Mouse (Mus musculus) left cerebral cortex, adult 8-10 months (tissue): ENCODE measurements around the gene Socs1. TPM values are rescaled to one million over a fixed set of nuclear protein-coding genes. Genes with fewer than 3 reads are reported as not detected.
"Not testable (repeated sequence)": the region's sequence is repeated elsewhere in the genome, so short reads cannot be mapped to it uniquely, and the experiment has no call there.

Source experiments
- DNase-seq, 2 experiments: peaks; one replicate each; pipeline ENCODE4 v3.0.0; 2022; ENCODE audit warnings: low spot score in 2 of 2
- total RNA-seq, 4 experiments: library from RNA; stranded (reverse); gene quantifications; 2 replicates each; pipeline ENCODE4 v1.2.4; 2022

The Socs1 gene
- total RNA-seq = under 1 TPM; 0.49 to 0.98 (median 0.69) TPM

DNA sequence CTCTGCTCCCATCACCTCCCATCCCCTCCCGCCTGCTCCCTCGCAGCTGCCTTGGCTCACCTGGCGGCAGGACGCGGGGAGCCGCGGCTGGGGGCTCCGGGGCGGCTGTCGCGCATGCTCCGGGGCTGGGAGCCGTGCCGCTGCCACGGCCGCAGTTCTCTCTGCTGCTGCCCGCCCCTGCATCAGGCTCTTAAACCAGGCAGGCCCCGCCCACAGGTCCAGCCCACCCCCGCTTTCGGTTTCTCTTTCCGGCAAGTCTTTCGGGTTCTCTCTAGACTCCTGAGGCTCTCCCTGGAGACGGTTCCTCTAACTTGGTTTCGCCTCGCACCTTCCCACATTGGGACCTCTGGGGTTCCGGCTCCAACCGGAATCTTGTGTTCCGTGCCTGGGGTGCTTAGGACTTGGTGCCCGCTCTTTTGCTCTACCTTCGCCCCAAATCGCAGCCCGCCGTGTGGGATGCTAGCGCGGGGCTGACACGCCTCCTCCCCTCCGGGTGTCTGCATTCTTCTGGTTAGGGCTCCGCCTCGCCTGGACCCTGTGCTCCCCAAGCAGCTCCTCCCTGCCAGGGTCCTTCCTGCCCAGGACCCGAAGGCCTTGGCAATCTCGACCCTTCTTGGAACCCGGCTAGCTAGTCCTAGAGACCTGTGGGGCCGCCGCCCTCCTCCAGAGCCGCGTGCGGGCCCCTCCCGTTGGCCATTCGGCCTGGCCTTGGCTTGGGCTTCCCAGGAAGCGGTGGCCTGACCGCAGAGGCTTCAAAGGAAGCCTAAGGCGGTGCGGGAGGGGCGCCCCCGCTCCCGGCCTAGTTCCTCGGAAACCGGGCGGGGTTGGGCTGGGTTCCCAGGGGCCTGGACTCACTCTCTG, at the start of gene Socs1:
Gene Socs1 (minus strand): TSS at position 166 of the 861 bp plus-strand sequence.
- DNase-seq = peak; percentile 59 to 80

DNA sequence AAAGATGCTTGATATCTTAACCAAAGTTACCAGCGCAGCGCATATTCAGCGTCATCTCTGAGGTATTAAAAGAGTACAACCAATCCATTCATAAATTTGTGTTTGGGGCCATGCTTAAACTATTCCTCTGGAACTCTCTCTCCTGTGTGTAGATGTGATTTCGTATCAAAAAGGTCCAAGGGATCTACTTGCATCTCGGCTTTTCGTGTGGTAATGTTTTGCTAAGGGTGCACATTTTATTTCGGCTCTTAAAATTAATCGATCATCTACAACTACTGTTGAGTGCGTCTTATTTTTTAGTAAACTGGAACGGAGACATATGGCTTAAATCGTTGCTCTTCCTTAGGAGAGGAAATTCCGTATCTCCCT, 49.2 kb upstream of the Socs1 start:
- no peak for DNase-seq

DNA sequence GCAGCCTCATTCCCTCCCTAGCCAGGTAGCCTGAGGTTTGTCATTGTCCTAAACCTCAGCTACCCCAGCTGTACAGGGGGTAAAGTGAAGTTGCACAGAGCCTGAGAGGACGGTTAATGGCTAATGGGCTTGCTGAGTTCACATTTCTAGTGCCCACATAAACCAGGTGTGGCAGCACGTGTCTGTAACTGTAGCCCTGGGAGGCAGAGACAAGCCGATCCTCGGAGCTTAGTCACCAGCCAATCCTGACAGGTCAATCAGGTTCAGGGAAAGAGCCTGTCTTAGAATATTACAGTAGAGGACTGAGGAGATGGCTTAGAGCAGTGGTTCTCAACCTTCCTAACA, 43.1 kb upstream of the Socs1 start:
- DNase-seq = no peak

DNA sequence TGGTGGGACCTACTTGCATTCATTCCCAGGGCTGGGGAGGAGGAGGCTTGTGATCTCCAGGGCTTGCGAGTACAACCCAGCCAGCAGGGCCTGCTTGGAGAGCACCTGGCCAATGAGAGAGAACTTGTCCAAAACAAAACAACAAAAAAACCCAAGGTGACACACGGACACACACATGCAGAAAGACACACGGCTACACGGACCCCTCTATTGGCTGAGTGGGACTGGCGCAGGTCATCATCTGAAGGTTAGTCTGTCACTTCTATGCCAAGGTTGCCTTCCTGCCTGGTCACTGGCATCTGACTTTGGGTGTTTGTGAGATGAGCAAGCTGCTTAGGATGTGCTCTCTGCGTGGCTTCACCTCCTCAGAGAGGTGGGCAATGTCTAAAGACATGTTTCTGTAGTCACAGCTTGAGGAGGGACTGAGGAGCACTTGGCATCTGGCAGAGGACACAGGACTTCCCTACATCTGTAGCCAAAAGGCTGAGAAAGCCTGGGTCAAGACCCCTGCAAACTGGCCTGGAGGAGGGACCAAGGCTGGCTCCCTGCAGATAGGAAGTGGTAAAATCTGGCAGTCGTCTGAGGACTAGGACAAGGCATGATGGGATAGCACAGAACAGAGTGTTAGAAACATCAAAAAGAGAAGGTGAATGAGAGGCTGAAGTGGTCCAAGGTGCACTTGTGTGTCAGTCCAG, 42.6 kb upstream of the Socs1 start:
- DNase-seq = no peak

DNA sequence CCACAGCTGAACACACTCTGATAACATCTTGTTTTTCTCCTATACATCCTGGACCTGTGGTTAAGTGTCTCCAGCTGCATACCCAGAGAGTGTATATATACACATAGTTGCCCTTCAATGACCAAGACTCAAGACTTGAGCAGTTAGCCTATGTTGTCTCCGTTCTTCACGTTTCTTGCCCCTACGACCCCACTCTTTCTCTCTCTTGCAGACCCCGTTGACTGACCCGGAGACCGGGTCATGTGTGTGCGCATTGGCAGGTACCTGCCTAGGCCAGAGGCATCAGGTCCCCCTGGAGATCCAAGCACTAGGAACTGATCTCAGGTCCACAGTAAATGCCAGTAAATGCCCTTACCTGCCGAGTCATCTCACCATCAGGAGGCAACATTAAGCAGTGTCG, 41.9 kb upstream of the Socs1 start:
- no peak for DNase-seq

DNA sequence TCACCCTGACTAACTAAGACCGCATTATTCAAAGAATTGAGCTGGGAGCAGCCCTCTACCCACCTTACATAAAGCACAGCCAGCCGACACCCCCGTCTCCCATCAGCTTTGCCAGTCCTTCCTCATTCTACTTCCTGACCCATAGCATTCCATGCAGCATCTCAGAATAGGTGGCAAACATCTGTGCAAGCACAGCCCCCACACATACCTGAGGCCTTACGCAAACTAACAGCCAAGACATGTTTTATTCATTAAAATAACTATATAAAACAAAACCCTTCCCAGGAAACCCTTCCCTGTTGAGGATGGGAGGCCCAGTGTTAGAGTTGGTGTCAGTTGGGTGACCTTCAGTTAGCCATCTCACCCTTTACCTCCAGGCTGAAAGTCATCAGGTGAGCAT, 40.5 kb upstream of the Socs1 start:
- no peak for DNase-seq

DNA sequence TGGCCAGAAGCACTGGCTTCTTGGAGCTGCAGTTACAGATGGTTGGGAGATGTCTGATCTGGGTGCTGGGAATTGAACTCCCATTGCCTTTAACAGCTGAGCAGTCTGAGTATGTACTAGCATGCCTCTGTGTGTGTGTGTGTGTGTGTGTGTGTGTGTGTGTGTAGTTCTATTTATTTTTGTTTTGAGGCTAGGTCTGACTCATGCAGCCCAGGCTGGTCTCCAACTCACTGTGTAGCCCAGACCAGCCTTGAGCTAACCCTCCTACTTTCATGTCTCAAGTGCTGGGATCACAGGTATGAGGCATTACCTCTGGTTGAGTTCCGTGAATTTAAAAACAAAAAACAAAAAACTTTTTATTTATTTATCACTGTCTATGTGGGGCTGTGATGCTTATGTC, 39.2 kb upstream of the Socs1 start:
- peak in 1 of 2 experiments; percentile 15 for DNase-seq

DNA sequence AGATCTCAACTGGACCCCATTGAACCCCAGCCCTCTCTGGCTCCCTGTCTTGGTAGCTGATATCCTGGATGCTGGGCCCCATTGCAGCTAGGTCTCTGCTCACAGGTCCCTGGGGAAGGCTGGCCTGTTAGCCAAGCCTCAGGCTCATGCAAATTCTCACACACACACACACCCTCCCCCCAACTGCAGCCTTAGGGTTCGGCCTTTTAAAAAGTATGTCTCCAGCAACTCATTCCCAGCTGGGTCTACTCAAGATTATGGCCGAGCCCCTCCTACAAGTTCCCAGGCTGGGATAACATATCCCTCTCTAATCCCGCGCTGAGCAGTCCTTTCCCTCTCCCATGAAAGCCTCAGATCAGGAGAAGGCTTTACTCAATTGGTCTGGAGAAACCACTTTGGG, 36.1 kb upstream of the Socs1 start:
- DNase-seq = no peak

DNA sequence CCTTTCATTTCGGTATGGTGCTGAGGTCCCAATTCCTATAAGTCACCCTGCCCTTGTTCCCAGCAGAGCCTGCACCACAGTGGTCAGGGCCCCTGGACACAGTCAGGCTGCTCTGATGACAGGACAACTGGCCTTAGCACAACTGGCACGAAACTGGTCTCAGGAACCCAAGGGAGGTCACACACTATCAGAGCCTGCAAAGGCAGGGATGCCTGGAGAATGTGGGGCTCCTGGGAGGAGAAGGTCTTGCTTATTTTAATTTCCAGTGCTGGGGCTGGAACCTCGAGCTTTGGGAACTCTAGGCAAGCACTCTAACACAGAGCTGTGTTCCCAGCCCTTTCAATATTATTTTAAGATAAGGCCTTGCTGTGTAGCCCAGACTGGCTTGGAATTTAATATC, 34.6 kb upstream of the Socs1 start:
- DNase-seq = no peak

DNA sequence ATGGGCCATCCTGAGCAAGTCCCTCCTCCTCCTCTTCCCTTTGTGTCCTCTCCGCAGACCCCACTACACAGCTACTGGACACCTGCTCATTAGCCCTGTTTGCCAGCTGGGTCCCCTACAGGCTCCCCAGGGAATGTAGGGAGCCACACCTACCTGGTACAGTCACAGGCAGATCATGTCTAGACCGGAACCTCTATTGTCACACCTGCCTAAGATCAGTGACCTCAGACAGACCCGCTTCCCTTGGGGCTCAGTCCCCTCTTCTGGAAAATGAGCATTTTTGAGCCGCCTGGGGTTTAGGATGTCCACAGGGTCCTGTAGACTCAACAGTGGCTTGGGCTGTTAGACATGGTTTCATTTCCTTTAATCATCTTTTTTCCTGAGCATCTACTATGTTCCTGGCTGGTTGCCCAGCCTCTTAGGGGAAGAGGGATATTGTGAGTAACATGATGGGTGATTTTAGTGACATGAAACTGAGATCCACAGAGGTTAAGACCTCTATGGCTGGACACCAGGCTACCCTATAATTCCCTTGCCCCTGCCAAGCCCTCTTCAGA, 33.3 kb upstream of the Socs1 start:
- no peak for DNase-seq

DNA sequence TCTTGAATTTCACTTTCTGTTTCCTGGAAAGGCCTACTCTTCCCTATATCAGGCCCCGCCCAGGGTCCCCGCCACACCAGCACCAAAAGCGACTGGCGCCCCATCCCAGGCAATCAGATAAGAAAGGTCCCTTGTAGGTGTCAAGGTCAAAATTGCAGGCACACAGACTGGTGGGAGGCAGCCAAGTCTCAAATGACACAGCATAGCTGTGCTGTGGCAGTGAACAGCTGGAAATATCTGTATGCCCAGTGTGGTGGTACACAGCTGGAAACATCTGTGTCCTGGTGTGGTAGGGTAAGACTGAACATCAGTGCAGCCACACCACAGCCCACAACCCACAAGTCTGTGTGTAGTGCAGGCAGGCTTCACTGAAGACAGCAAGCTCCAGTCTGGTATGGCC, 29.5 kb upstream of the Socs1 start:
- DNase-seq = no peak

DNA sequence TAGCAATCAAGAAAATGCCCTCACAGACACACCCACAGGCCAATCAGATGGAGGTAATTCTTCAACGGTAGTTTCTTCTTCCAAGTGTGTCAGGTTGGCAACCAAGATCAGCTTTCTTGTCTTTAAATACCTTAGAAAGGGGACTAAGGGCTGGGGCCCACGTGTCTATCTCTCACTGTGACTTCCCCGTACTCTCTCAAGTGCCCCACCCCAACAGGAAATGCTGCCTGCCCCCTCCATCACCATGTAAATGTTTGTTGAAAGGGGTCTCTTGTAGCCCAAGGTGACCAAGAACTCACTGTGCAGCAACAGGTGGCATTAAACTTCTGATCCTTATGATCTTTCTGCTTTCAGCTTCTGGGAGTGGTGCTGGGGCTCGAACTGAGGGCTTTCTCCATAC, 28.4 kb upstream of the Socs1 start:
- no peak for DNase-seq

DNA sequence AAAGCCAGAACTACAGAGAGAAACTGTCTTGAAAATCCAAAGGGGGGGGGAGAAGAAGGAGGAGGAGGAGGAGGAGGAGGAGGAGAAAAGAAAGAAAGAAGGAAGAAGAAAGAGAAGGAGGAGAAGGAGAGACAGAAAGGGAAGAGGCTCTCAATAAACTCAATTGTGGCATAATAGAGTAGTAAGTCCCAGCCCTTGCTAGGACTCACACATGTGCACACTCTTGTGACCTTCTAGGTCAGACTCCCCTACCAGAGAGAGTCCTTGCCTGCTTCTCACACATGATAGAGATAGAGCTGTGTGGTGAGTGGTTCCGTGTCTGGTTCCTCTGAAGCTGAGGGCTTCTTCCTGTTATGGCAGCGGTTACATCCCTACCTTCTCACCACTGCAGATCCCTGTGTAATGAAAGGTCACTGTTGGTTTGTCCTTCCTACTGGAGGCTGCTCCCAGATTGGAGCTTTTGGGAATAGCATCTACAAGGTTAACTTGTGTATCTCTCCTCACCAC, 27.6 kb upstream of the Socs1 start, which contains the start of gene Gm11172:
Gene Gm11172 (plus strand): TSS at position 51 of the 507 bp plus-strand sequence.
- DNase-seq = no peak

DNA sequence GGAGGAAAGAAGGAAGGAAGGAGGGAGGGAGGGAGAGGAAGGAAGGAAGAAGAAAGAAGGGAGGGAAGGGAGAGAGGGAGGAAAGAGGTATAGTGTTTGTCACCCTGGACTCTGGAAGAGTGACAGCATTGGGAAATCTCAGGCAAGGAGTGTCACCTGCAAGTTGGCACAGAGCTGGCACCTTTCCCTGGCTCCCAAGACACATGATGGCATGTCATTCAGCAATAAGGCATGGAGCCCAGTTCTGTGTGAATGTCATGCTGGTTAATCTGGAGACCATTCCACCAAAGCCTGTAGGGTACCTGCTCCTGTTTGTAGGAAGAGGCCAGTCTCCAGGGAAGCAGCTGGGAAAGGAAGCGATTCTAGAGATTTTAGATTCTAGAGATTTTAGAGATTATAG, 25.0 kb upstream of the Socs1 start:
- no peak for DNase-seq

DNA sequence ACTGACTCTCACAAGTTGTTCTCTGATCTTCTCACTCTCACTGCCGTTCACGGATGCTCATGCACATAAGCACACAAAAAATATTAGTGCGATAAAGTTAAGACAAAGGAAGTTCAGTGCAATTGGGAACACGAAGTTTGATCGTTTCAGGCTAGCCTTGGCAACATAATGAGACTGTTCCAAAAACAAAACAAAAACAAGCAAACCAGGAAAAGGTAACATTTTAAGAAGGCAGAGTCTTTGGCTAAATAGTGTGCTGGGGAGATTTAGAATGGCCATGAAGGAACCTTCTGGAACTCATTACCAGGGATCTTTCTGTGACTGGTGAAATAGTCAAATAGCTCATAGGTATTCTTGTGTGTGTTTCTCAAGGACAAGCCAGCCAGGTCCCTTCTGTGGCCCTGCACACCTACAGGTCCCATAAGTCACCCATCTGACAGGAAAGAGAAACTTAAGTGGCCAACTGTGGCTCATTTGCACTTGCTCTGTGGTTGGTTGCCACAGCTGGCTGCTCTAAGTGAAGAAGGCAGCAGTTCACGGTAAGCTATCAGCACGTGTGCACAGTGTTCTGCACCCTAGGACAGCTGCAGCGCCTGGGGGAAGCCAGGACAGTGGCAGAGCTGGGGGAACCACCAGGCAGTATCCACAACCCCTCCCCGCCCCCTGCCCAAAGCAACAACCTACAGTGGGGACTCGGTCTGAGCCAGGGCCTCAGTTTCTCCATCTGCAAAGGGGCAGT, 20.6 kb upstream of the Socs1 start, which contains the start of gene Prm1:
Gene Prm1 (minus strand): TSS at position 51 of the 739 bp plus-strand sequence.
- no peak for DNase-seq

DNA sequence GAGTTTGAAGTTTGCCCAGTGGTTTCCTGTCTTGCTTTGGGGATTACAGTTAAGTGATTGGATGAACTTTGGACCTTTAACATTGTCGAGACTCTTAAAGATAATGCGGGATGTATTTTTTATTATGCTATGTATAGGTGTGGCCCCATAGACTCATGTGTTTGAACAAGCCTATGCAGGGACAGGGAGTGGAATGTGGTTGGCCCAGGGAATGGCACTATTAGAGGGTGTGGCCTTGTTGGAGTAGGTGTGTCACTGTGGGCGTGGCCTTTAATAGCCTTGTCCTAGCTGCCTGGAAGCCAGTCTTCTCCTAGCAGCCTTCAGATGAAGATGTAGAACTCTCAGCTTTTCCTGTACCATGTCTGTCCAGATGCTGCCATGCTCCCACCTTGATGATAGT, 17.1 kb upstream of the Socs1 start:
- not testable (repeated sequence) for DNase-seq

DNA sequence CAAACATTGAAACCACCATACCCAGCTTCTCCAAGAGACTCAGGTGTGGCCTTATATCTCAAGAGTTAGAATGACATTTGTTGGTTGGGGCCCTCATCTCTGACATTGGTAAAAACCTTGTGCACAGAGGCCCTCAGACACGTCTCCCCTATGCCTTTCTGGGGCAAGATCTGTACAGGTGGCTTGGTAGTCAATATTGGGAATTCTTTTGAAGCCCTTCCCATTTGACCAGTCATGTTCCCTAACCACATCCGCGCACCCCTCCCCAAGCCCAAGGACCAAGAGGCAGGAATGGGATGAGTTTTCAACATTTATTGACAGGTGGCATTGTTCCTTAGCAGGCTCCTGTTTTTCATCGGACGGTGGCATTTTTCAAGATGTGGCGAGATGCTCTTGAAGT, 10.7 kb upstream of the Socs1 start, which contains the start of gene Prm2:
Gene Prm2 (minus strand): TSS at position 101 of the 400 bp plus-strand sequence.
- DNase-seq = no peak

DNA sequence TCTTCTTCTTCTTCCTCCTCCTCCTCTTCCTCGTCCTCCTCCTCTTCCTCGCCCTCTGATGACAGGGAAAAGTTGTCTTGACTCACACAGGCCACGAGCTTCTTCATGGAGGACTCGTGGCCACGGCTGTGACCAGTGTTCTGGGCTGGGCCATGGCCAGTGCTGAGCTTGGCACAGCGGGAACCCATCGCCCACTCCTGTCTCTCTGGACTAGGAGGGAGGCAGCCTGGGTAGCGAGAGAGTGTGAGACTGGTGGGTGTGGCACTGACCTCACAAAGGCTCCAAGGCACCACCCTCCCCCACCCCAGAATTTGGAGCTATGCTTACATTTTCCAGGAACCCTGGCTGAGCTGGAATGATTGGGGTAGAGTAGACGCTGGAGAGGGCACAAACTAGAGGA, 5.4 kb upstream of the Socs1 start, which contains the start of gene Prm3:
Gene Prm3 (minus strand): TSS at position 213 of the 400 bp plus-strand sequence.
- no peak for DNase-seq

DNA sequence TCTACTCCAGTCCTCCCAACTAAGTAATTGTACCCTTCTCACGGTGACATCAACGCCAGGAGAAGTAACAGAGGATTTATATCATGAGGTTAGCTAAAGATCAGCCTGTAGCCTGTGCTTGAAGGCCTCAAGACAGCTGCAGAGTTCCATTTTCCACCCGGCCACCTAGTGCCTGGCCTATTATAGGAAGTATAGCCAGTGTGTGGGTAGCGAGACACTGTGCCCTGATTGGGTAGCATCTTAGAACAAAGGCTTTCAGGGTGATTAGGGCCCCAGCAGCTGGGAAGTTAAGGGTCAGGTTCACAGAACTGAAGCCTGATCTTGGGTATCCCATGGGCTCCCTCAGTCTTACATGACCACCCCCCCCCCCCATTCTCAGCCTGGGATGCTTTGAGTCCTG, 3.5 kb upstream of the Socs1 start:
- no peak for DNase-seq

DNA sequence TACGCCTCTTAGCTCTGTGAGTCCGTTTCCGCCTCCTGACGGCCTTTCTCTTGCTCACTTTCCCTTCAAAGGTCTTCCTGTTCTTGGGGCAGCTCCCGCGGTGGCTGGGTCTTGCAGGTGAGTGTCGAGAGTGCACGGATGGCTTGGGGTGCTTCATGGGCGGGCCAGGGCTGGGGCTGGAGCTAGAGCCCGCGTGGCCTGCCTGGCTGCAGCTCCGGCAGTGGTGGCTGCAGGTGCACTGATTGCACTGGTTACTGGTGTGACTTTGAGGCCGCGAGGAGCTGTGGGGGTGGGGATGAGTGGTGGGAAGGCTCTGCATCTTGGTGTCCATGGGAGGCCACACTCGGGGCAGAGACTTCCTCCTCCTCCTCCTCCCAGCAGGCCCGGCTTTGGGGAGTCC, 2.9 kb upstream of the Socs1 start, which contains the start of gene Tnp2:
Gene Tnp2 (minus strand): TSS at position 390 of the 400 bp plus-strand sequence.
- DNase-seq = no peak

DNA sequence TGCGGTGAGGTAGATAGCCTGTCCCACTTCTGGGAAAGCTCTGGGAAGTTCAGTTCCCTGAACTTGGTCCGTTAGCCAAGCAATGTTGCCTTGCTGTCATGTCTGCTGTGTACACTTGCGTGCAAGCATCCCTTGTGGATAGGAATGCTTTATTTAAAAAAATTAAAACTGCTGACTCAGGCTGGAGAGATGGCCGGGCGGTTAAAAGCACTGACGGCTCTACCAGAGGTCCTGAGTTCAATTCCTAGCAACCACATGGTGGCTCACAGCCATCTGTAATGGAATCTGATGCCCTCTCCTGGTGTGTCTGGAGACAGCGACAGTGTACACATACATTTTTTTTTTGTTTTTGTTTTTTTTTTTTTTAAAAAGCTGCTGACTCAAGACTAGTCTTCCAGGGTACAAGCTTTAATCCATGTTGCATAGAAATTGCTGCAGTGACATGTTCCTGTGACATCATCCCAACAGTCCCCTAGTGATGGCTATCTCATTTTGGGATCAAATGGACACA, 2.3 kb upstream of the Socs1 start:
- no peak for DNase-seq
